Mouse (Mus musculus): ENCODE measurements at regions not wholly inside any gene's neighbourhood (a gene's known extent, or its start where the extent isn't known, plus 50 kb on each side); places are given as distances from the start of the nearest gene placed in this dataset.

- H3K4me3 ChIP-seq (ENCODE audit: low read length) = no peak overlapping the region
- H3K27me3 ChIP-seq (ENCODE audit: control insufficient read depth, insufficient read depth, low read depth, low read length) = no peaks in the 10 kb centered on the region
- WGBS = 77% methylated on average over 2 of the region's 2 CpGs
- no peaks in the 10 kb centered on the region for H3K9me3 ChIP-seq (ENCODE audit: control insufficient read depth, low read length)
- no peak overlapping the region for H3K9ac ChIP-seq (ENCODE audit: low read length)
- H3K27ac ChIP-seq (ENCODE audit: low read length) = no peak overlapping the region
- H3K4me1 ChIP-seq (replicated peaks; ENCODE audit: control insufficient read depth, insufficient read depth, low read length) = no peaks in the 10 kb centered on the region
- ATAC-seq (ENCODE audit: low read depth) = no peak
- H3K4me2 ChIP-seq (ENCODE audit: low read depth, low read length) = no peak overlapping the region
- no peaks in the 10 kb centered on the region for H3K36me3 ChIP-seq (ENCODE audit: control insufficient read depth, insufficient read depth, low read length)
Measured at GRCm38 (mm10) chr4:75334496-75334895, 56.4 kb upstream of the Dmac1 start.

DNA sequence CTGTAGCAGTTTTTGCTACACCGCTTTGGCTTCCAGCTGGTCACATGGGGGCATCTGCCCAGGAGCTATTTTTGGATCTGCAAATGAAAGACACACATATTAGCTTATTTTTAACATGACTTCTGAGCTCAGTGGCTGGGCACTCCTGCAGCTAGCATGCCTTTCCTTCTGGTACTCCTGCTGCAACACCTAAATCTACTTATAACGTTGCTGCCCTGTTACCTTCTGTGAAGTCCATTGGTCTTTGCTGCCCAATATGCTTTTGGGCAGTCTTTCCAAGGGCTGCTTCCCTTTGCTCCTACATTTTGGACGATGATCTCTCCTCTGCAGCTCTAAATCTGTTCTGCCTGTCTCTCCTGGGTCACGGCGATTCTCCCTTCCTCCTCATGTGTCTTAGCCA lies 54.7 kb upstream of the Dmac1 start:
- H3K4me3 ChIP-seq (ENCODE audit: low read length) = no peak overlapping the region
- no peaks in the 10 kb centered on the region for H3K4me1 ChIP-seq (replicated peaks; ENCODE audit: control insufficient read depth, insufficient read depth, low read length)
- no peak overlapping the region for H3K4me2 ChIP-seq (ENCODE audit: low read depth, low read length)
- no peaks in the 10 kb centered on the region for H3K36me3 ChIP-seq (ENCODE audit: control insufficient read depth, insufficient read depth, low read length)
- H3K27me3 ChIP-seq (ENCODE audit: control insufficient read depth, insufficient read depth, low read depth, low read length) = no peaks in the 10 kb centered on the region
- H3K9me3 ChIP-seq (ENCODE audit: control insufficient read depth, low read length) = no peaks in the 10 kb centered on the region
- 75% methylated on average over 5 of the region's 5 CpGs for WGBS
- no peak overlapping the region for H3K9ac ChIP-seq (ENCODE audit: low read length)
- no peak overlapping the region for H3K27ac ChIP-seq (ENCODE audit: low read length)
- ATAC-seq (ENCODE audit: low read depth) = no peak

DNA sequence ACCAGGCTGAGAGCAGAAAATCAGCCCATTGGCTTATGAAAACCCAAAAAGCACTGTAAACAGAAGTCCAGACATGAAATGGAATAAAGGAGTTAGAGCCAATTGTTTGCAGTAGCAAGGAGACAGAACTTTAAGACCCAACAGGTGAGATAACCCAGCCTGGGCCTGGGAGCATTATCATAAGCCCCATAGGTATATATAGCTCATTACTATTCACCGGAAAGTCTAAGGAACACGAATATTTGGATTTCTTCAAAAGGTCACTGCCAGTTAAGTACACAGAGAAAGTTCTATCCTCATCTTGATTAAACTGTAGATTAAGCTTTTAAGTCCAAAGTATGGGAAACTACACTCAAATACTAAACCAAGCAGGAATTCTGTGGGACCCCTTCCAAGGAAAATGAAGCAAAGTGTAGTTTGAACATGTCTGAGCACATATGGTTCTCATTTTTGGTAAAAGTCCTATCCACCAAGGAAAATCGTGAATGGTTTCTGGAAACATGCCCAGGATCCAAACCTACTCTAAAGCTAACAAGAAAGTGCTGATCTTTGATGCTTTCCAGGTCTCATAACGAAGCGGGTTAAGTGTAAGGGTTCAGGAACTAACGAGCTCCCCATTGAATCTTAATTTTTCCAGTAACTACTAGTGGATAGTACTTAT lies 51.5 kb upstream of the Dmac1 start:
- H3K36me3 ChIP-seq (ENCODE audit: control insufficient read depth, insufficient read depth, low read length) = no peaks in the 10 kb centered on the region
- no peak overlapping the region for H3K4me3 ChIP-seq (ENCODE audit: low read length)
- no peak overlapping the region for H3K4me2 ChIP-seq (ENCODE audit: low read depth, low read length)
- WGBS = 36% methylated on average over 6 of the region's 6 CpGs
- peak; percentile 65 for ATAC-seq (ENCODE audit: low read depth)
- H3K4me1 ChIP-seq (replicated peaks; ENCODE audit: control insufficient read depth, insufficient read depth, low read length) = no peaks in the 10 kb centered on the region
- H3K27ac ChIP-seq (ENCODE audit: low read length) = peak overlapping the region; percentile 77
- H3K27me3 ChIP-seq (ENCODE audit: control insufficient read depth, insufficient read depth, low read depth, low read length) = no peaks in the 10 kb centered on the region
- H3K9me3 ChIP-seq (ENCODE audit: control insufficient read depth, low read length) = no peaks in the 10 kb centered on the region
- H3K9ac ChIP-seq (ENCODE audit: low read length) = no peak overlapping the region
